In the genomic region with DNA sequence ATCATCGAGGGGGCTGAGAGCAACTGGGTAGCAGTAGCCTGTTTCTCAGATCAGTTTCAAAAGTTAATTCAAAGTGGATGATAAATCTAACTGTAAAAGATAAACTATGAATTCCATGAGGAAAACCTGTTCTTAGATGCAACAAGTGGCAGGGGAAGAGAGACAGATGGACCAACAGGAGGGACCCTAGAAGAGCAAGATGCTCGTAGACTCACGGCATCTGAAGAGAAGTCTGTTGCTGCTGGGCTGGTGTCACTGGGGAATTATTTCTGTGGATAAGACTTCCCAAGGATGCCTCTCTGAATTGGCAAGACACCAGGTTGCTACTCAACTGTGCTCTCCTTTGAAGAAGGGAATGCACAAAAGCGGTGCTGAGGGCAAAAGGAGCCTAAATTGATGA, we compare ENCODE assay signal across 20 mouse cellular contexts.
DNase-seq lines count a peak whose midpoint lies in the region; ATAC-seq and TF ChIP-seq lines count a peak whose summit lies in the region.
"Had no signal": no experiment of that assay in that cellular context is flagged by ENCODE, and none has a peak within 500 bp of the region (broad histone marks: within the 10 kb centered on the region; RNA-seq: fewer than 3 reads in every experiment).

No protein-coding gene starts in this region.

- no peaks in the 10 kb centered on the region for H3K9me3 ChIP-seq in forebrain, embryonic 16.5 days (ENCODE audit: control insufficient read depth, low read length)
- no peaks in the 10 kb centered on the region for H3K9me3 ChIP-seq in forebrain, embryonic 12.5 days
- H3K9me3 ChIP-seq: heart, embryonic 15.5 days; hindbrain, embryonic 12.5 days; limb, embryonic 12.5 days; liver, embryonic 13.5 days; midbrain, embryonic 12.5 days; neural tube, embryonic 13.5 days had no signal

- TF ChIP-seq POLR2A in heart, adult 2 months (IDR thresholded peaks at IDR 0.05; ENCODE audit: insufficient read depth, low read depth, low read length) = no peak

- no peak for TF ChIP-seq CTCF in heart, adult 2 months (IDR thresholded peaks at IDR 0.05)

- no peak overlapping the region for H3K4me2 ChIP-seq in forebrain, embryonic 16.5 days (ENCODE audit: low read length)
- H3K4me2 ChIP-seq in forebrain, embryonic 12.5 days = no peak overlapping the region
- H3K4me2 ChIP-seq: heart, embryonic 15.5 days; hindbrain, embryonic 12.5 days; limb, embryonic 12.5 days; liver, embryonic 13.5 days; midbrain, embryonic 12.5 days; neural tube, embryonic 13.5 days had no signal

- peak; percentile 50; the same call in 1 of the 2 replicates for ATAC-seq in forebrain, embryonic 16.5 days
- no peak for ATAC-seq in forebrain, embryonic 12.5 days (ENCODE audit: low FRiP score)

- intact Hi-C loops in heart, adult 2 months (cut with DNase I) = no loop called here

- H3K4me1 ChIP-seq in forebrain, embryonic 16.5 days (replicated peaks; ENCODE audit: control insufficient read depth, insufficient read depth, low read length) = no peaks in the 10 kb centered on the region
- H3K4me1 ChIP-seq in forebrain, embryonic 12.5 days = no peaks in the 10 kb centered on the region
- H3K4me1 ChIP-seq in heart, adult 2 months (ENCODE audit: control insufficient read depth, insufficient read depth, low read length) = no peaks in the 10 kb centered on the region
- H3K4me1 ChIP-seq: heart, embryonic 15.5 days; hindbrain, embryonic 12.5 days; liver, embryonic 13.5 days; midbrain, embryonic 12.5 days had no signal

- H3K79me2 ChIP-seq in heart, adult 2 months (replicated peaks; ENCODE audit: control insufficient read depth, insufficient read depth, low read length) = no peaks in the 10 kb centered on the region

- DNase-seq in brain, adult 2 months (ENCODE audit: low read depth, low spot score) = peak; percentile 65
- peak; percentile 55 for DNase-seq in layer of hippocampus, adult 11-12 months (ENCODE audit: low spot score)
- DNase-seq in layer of hippocampus, postnatal 36 days = peak; percentile 45 to 46
- DNase-seq in heart, adult 2 months = no peak
- DNase-seq in embryo, embryonic 9.5 days (ENCODE audit: extremely low spot score) = no peak
- DNase-seq in adipocyte (ENCODE audit: low spot score) = no peak
- DNase-seq: adrenal gland, postnatal 10 days; B cell, adult 2 months; cerebellum, postnatal 14 days; embryo, embryonic 11 days; kidney, adult 8-10 months; liver, embryonic 13.5 days; spleen, adult 18-20 months had no signal

- H3K36me3 ChIP-seq in forebrain, embryonic 16.5 days (ENCODE audit: control insufficient read depth, insufficient read depth) = no peaks in the 10 kb centered on the region
- no peaks in the 10 kb centered on the region for H3K36me3 ChIP-seq in forebrain, embryonic 12.5 days (replicated peaks)
- no peaks in the 10 kb centered on the region for H3K36me3 ChIP-seq in heart, adult 2 months (ENCODE audit: control insufficient read depth, insufficient read depth, low read length)
- H3K36me3 ChIP-seq: heart, embryonic 15.5 days; hindbrain, embryonic 12.5 days; limb, embryonic 12.5 days; liver, embryonic 13.5 days; midbrain, embryonic 12.5 days; neural tube, embryonic 13.5 days had no signal

- no peak for TF ChIP-seq EP300 in heart, adult 2 months (IDR thresholded peaks at IDR 0.05; ENCODE audit: insufficient read depth, low read depth, low read length)

- no peak overlapping the region for H3K4me3 ChIP-seq in forebrain, embryonic 16.5 days (replicated peaks; ENCODE audit: low read length)
- H3K4me3 ChIP-seq in forebrain, embryonic 12.5 days (replicated peaks) = no peak overlapping the region
- no peak overlapping the region for H3K4me3 ChIP-seq in heart, adult 2 months
- H3K4me3 ChIP-seq: heart, embryonic 15.5 days; hindbrain, embryonic 12.5 days; limb, embryonic 12.5 days; liver, embryonic 13.5 days; midbrain, embryonic 12.5 days; neural tube, embryonic 13.5 days had no signal

- H3K27me3 ChIP-seq in forebrain, embryonic 16.5 days (replicated peaks; ENCODE audit: control insufficient read depth, insufficient read depth, low read length) = no peaks in the 10 kb centered on the region
- no peaks in the 10 kb centered on the region for H3K27me3 ChIP-seq in forebrain, embryonic 12.5 days
- H3K27me3 ChIP-seq in heart, adult 2 months (ENCODE audit: control insufficient read depth, insufficient read depth, low read length) = no peaks in the 10 kb centered on the region
- H3K27me3 ChIP-seq: heart, embryonic 15.5 days; hindbrain, embryonic 12.5 days; limb, embryonic 12.5 days; liver, embryonic 13.5 days; midbrain, embryonic 12.5 days; neural tube, embryonic 13.5 days had no signal

- no peak overlapping the region for H3K9ac ChIP-seq in forebrain, embryonic 16.5 days (replicated peaks; ENCODE audit: low read depth, low read length)
- H3K9ac ChIP-seq in forebrain, embryonic 12.5 days = no peak overlapping the region
- no peak overlapping the region for H3K9ac ChIP-seq in heart, adult 2 months (ENCODE audit: low read depth, low read length)
- H3K9ac ChIP-seq: heart, embryonic 15.5 days; hindbrain, embryonic 12.5 days; limb, embryonic 12.5 days; liver, embryonic 13.5 days; midbrain, embryonic 12.5 days; neural tube, embryonic 13.5 days had no signal

- H3K27ac ChIP-seq in forebrain, embryonic 16.5 days (ENCODE audit: low read length) = no peak overlapping the region
- no peak overlapping the region for H3K27ac ChIP-seq in forebrain, embryonic 12.5 days
- H3K27ac ChIP-seq in heart, adult 2 months = no peak overlapping the region
- H3K27ac ChIP-seq: heart, embryonic 15.5 days; hindbrain, embryonic 12.5 days; limb, embryonic 12.5 days; liver, embryonic 13.5 days; midbrain, embryonic 12.5 days; neural tube, embryonic 13.5 days had no signal

- 74% methylated on average over 4 of the region's 4 CpGs for WGBS in forebrain, embryonic 16.5 days
- 91% methylated on average over 4 of the region's 4 CpGs for WGBS in forebrain, embryonic 12.5 days
- 83% methylated on average over 4 of the region's 4 CpGs for WGBS in heart, adult 2 months

Comparison
In these comparisons a context has a peak if more than half of its experiments do, and no peak if none do; other contexts are left out.
1. DNase-seq: peak in brain, adult 2 months (single experiment), layer of hippocampus, adult 11-12 months (single experiment) and layer of hippocampus, postnatal 36 days (2 of 2); none in heart, adult 2 months (0 of 2), embryo, embryonic 9.5 days (single experiment) and adipocyte (single experiment).